Mouse (Mus musculus) midbrain, embryonic 15.5 days (tissue): ENCODE results near the gene Rin2. TPM values are rescaled to one million over a fixed set of nuclear protein-coding genes. Genes with fewer than 3 reads are reported as not detected.
A peak's percentile ranks its signal among the peaks of the same experiment; 100 is the strongest.

Experiments used
- ATAC-seq: fragments of 200-750 bp; cut with Nextera tagmentation; replicated peaks from 2 replicates; pipeline ENCODE4 v1.8.0; 2017; ENCODE audit warnings: moderate TSS enrichment
- H3K27ac ChIP-seq: fragments of 300-500 bp; sonication (generic); 2 replicates; pipeline ENCODE4 v1.5.1; 2015; ENCODE audit warnings: mild to moderate bottlenecking, inconsistent platforms
- H3K27me3 ChIP-seq: fragments of 300-500 bp; sonication (generic); replicated peaks from 2 replicates; pipeline ENCODE4 v1.6.1; 2015; ENCODE audit warnings: inconsistent platforms
- H3K36me3 ChIP-seq: fragments of 300-500 bp; sonication (generic); replicated peaks from 2 replicates; pipeline ENCODE4 v1.6.1; 2015; ENCODE audit warnings: inconsistent platforms
- H3K4me1 ChIP-seq: fragments of 300-500 bp; sonication (generic); 2 replicates; pipeline ENCODE4 v1.6.1; 2015; ENCODE audit warnings: inconsistent platforms
- H3K4me2 ChIP-seq: fragments of 300-500 bp; sonication (generic); 2 replicates; pipeline ENCODE4 v1.6.1; 2015; ENCODE audit warnings: inconsistent platforms, mild to moderate bottlenecking, moderate library complexity
- H3K4me3 ChIP-seq: fragments of 300-500 bp; sonication (generic); 2 replicates; pipeline ENCODE4 v1.5.1; 2015; ENCODE audit warnings: mild to moderate bottlenecking, inconsistent platforms
- H3K9ac ChIP-seq: fragments of 300-500 bp; sonication (generic); 2 replicates; pipeline ENCODE4 v1.6.1; 2015; ENCODE audit warnings: mild to moderate bottlenecking, inconsistent platforms
- H3K9me3 ChIP-seq: fragments of 300-500 bp; sonication (generic); 2 replicates; pipeline ENCODE4 v1.6.1; 2016; ENCODE audit warnings: inconsistent platforms
- WGBS: fragments of 180-500 bp; shearing (Covaris S2); methylation state at CpG from one replicate; pipeline ENCODE4 v1.1.7; 2015; ENCODE audit warnings: mixed read lengths; 5-methylcytosine and 5-hydroxymethylcytosine counted together
- polyA plus RNA-seq: library from polyadenylated mRNA; unstranded; fragments of >200 nt; fragmentation: Nextera tagmentation; extraction: Ambion mirVana; gene quantifications from 2 replicates; pipeline ENCODE4 v1.2.1, GENCODE M21; 2015

The Rin2 gene
- polyA plus RNA-seq, 1 experiment from 2014 or later, result 19.3 TPM

- Histone ChIP-seq H3K4me1 (peaks cover 16% of the 10 kb centered on the region), H3K4me2 (no peak overlapping the region), H3K9ac (no peak overlapping the region), H3K4me3 (no peak overlapping the region), H3K9me3 (no peaks in the 10 kb centered on the region), H3K36me3 (no peaks in the 10 kb centered on the region), H3K27me3 (no peaks in the 10 kb centered on the region), H3K27ac (no peak overlapping the region)
- 88% methylated on average over 4 of the region's 4 CpGs for WGBS
- no peak for ATAC-seq
These were observed 154.2 kb downstream of the Rin2 start for GRCm38 (mm10) chr2:145829231-145829630.

DNA sequence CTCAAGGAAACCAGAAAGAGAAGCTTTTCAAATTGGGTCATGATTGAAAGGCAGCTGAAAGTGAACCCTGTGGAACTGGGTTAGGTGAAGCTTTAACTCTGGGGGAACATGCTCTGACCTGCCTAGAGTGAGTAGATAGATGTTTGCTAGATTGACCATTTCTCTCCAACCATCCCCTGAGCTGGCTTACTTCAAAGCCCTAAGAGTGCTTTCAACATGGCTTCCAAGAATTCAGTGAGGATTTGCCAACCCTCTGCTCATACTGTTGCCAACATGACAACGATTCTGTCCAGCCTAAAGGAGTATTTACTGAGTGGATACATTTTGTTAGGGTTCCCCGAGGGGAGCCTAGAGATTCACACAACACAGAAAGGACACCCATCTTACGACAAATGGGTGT is 155.4 kb downstream of the Rin2 start:
- Histone ChIP-seq H3K4me1 (peaks cover 16% of the 10 kb centered on the region), H3K27ac (no peak overlapping the region), H3K27me3 (no peaks in the 10 kb centered on the region), H3K4me3 (no peak overlapping the region), H3K9me3 (no peaks in the 10 kb centered on the region), H3K36me3 (no peaks in the 10 kb centered on the region), H3K4me2 (no peak overlapping the region), H3K9ac (no peak overlapping the region)
- WGBS, result 88% methylated on average over 3 of the region's 3 CpGs
- ATAC-seq, result no peak

- Histone ChIP-seq H3K27me3 (no peaks in the 10 kb centered on the region), H3K4me3 (0 out of 2 replicates have a peak overlapping the region, but pooled peaks have one; percentile 8), H3K9me3 (no peaks in the 10 kb centered on the region), H3K4me2 (peak overlapping the region; percentile 33; the same call in 1 of the 2 replicates), H3K27ac (peak overlapping the region; percentile 83), H3K36me3 (no peaks in the 10 kb centered on the region), H3K4me1 (peaks cover 16% of the 10 kb centered on the region), H3K9ac (peak overlapping the region; percentile 23; the same call in 1 of the 2 replicates)
- ATAC-seq, result peak; percentile 97
- 29% methylated on average over 17 of the region's 17 CpGs for WGBS
These were observed 157.2 kb downstream of the Rin2 start for GRCm38 (mm10) chr2:145831949-145832835.

DNA sequence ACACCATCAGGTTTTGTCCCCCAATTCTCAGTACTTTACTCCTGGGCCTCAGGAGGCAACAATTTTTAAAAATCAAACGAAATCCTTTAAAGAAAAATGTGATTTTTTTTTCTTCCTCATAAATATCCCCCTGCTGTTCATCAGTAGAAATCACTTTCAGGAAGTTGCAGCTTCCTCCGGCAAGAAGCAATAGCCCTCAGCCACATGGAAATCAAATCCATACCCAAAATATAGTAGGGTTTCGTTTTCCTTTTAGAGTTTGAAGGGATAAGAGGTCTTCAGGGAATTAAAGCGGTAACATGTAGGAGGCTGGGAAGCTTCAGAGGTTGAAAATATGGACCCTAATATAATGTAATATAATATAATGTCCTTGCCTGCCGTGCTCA is 157.8 kb downstream of the Rin2 start:
- peaks cover 16% of the 10 kb centered on the region for H3K4me1 ChIP-seq
- 57% methylated on average over 5 of the region's 5 CpGs for WGBS

DNA sequence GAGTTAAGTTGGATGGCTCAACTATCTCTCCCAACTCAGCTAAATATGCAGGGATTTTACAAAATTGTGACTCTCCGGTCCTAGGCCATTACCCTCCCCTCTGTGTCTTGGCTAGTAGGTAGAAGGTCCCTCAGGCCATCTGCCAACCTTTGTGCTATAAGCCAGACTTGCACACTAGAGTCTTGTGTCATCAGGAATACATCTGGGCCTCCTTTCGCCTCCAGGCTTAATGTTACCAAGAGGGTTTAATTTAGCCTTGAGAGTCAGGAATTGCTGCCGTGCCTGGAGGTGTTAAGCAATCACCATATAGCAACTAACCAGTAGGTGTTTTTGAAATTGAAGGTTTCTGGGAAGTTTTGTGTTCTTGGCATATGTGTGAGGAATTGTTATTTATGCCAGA is 158.3 kb downstream of the Rin2 start:
- H3K4me3 ChIP-seq, result no peak overlapping the region

More for the DNA sequence above, 157.8 kb downstream of the Rin2 start:
- H3K9ac ChIP-seq, result 0 out of 2 replicates have a peak overlapping the region, but pooled peaks have one; percentile 23
- no peaks in the 10 kb centered on the region for H3K36me3 ChIP-seq
- peak overlapping the region; percentile 83 for H3K27ac ChIP-seq
- H3K4me3 ChIP-seq, result no peak overlapping the region
- peak overlapping the region; percentile 33; the same call in 1 of the 2 replicates for H3K4me2 ChIP-seq
- H3K9me3 ChIP-seq, result no peaks in the 10 kb centered on the region
- no peaks in the 10 kb centered on the region for H3K27me3 ChIP-seq
- peak; percentile 17; the same call in 1 of the 2 replicates for ATAC-seq

DNA sequence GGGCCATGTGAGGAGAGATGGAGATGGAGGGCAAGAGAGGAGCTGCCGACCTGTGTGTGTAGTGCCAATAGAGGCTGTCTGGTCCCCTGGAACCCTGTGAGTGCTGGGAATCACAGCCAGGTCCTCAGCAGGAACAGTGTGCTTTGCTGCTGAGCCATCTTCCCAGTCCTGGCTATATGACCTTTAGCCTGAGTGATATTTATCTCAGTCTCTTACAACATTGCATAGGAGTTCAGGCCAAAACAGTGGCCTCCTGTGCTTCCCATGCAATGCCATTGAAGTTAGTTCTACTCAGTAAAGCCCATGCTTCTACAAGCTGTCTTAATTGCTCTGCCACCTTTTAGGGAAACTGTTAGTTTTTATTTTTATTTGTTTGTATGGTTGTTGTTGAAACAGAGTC is 160.9 kb downstream of the Rin2 start:
- Histone ChIP-seq H3K27ac (no peak overlapping the region), H3K4me2 (no peak overlapping the region), H3K27me3 (no peaks in the 10 kb centered on the region), H3K9me3 (no peaks in the 10 kb centered on the region), H3K4me3 (no peak overlapping the region), H3K4me1 (peaks cover 26% of the 10 kb centered on the region), H3K9ac (no peak overlapping the region), H3K36me3 (no peaks in the 10 kb centered on the region)
- ATAC-seq, result no peak
- WGBS, result 88% methylated on average over 1 of the region's 1 CpGs

More for the DNA sequence above, 158.3 kb downstream of the Rin2 start:
- no peak overlapping the region for H3K9ac ChIP-seq
- H3K4me1 ChIP-seq, result peaks cover 16% of the 10 kb centered on the region
- 78% methylated on average over 3 of the region's 3 CpGs for WGBS
- H3K9me3 ChIP-seq, result no peaks in the 10 kb centered on the region
- ATAC-seq, result no peak
- no peaks in the 10 kb centered on the region for H3K36me3 ChIP-seq
- H3K27ac ChIP-seq, result peak overlapping the region; percentile 83
- H3K4me2 ChIP-seq, result no peak overlapping the region
- H3K27me3 ChIP-seq, result no peaks in the 10 kb centered on the region

DNA sequence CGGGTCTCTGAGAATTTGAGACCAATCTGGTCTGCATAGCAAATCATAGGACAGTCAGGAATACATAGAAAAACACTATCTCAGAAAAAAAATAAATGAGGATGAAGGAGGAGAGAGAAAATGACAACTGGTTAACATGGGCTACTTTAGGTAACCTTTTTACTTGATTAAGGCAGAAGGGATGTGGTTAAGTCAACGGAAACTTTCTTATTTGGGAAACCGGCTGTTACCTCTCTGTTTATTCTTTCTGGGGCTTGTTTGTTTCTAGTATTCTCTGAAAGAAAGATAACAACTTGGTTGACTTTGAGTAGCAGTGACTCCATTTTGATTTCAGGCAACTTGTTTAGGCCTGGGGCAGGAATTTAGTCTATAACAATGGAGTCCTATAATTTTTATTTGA is 163.7 kb downstream of the Rin2 start:
- Histone ChIP-seq H3K27me3 (no peaks in the 10 kb centered on the region), H3K4me1 (peaks cover 10% of the 10 kb centered on the region), H3K27ac (no peak overlapping the region), H3K9ac (no peak overlapping the region), H3K4me2 (no peak overlapping the region), H3K4me3 (no peak overlapping the region), H3K36me3 (no peaks in the 10 kb centered on the region), H3K9me3 (no peaks in the 10 kb centered on the region)
- 89% methylated on average over 3 of the region's 3 CpGs for WGBS
- ATAC-seq, result no peak

DNA sequence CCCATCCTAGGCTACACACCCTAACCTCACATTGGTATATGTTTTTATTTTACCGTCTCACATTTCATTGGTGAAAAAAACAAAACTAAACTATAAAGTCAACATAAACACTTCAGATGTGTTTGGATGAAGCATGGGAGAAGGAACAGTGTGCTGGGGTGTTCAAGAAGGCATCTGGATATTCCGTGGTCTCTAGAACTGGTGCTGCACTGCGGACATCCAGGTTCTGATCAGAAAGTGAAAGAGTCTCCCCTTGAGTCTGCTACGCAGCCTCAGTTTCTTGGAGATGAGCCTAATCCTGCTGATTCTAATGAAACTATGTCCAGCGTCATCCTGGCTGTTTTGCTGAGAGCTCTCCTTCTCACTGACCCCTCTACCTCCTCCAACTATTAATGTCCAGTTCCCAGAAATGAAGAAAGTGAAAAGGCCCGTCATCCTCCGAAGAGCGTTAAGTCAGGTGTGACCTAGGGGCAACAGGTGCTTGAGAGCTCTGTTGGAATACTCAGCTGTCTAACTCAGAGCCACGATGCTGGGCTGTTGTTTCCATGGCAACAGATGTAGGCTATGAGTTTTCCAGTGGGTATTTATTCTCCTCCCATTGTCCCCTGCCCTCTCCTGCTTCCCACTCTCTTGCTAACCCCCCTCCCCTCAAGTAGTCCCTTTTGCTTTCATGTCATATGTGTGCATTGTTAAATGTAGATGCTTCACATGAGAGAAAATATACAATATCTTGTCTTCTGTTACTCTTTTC is 164.7 kb downstream of the Rin2 start:
- WGBS, result 66% methylated on average over 9 of the region's 9 CpGs
- Histone ChIP-seq H3K36me3 (no peaks in the 10 kb centered on the region), H3K4me2 (no peak overlapping the region)

GRCm38 (mm10) chr2:145840320-145840719 is 165.3 kb downstream of the Rin2 start:
- Histone ChIP-seq H3K4me2 (no peak overlapping the region), H3K4me3 (no peak overlapping the region), H3K9me3 (no peaks in the 10 kb centered on the region), H3K9ac (no peak overlapping the region), H3K27ac (0 out of 2 replicates have a peak overlapping the region, but pooled peaks have one; percentile 39), H3K4me1 (peaks cover 10% of the 10 kb centered on the region), H3K36me3 (no peaks in the 10 kb centered on the region), H3K27me3 (no peaks in the 10 kb centered on the region)
- peak; percentile 69 for ATAC-seq
- 69% methylated on average over 3 of the region's 3 CpGs for WGBS

More for the DNA sequence above, 164.7 kb downstream of the Rin2 start:
- Histone ChIP-seq H3K4me3 (no peak overlapping the region), H3K9ac (no peak overlapping the region), H3K9me3 (no peaks in the 10 kb centered on the region), H3K27me3 (no peaks in the 10 kb centered on the region), H3K4me1 (peaks cover 10% of the 10 kb centered on the region), H3K27ac (0 out of 2 replicates have a peak overlapping the region, but pooled peaks have one; percentile 39)
- ATAC-seq, result peak; percentile 90

DNA sequence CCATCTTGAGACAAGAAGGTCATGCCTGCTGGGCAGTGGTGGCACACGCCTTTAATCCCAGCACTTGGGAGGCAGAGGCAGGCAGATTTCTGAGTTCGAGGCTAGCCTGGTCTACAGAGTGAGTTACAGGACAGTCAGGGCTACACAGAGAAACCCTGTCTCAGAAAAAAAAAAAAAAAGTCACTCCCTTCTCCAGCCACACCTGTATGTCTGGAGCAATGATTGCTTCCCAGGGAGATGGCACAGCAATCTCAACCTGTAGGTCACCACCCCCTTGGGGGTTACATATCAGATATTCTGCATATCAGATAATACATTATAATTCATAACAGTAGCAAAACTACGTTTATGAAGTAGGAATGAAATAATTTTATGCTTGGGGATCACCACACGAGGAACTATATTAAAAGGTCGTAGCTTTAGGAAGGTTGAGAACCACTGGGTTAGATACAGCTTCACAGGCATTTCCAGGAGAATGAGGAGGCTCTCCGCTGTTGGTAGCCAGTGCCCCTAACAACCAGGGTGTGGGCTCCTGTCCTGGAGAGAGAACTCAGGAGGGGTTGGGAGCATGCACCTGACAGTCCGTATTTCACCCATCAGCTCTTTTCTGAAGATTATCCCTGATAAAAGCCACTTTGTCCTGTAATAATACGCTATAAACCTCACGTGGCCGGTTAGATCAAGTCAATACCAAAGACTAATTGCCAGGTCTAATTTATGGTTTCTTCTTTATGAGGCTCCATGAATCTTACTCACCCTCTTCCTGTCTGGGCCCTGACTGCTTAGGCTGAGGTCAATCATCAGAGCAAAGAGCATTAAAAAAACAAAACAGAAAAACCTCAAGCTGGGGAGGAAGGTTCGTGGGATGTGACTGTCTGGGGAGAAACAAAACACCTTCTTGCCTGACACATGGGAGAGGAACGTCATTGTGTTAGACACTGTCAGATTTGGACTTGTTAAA is 166.2 kb downstream of the Rin2 start:
- 84% methylated on average over 12 of the region's 12 CpGs for WGBS
- peaks cover 10% of the 10 kb centered on the region for H3K4me1 ChIP-seq
- no peaks in the 10 kb centered on the region for H3K27me3 ChIP-seq
- H3K27ac ChIP-seq, result no peak overlapping the region
- no peaks in the 10 kb centered on the region for H3K9me3 ChIP-seq
- no peak overlapping the region for H3K9ac ChIP-seq
- no peak overlapping the region for H3K4me2 ChIP-seq
- H3K4me3 ChIP-seq, result no peak overlapping the region
- ATAC-seq, result no peak
- no peaks in the 10 kb centered on the region for H3K36me3 ChIP-seq

- no peaks in the 10 kb centered on the region for H3K36me3 ChIP-seq
- peaks cover 10% of the 10 kb centered on the region for H3K4me1 ChIP-seq
- no peak for ATAC-seq
- H3K4me2 ChIP-seq, result no peak overlapping the region
- H3K27ac ChIP-seq, result no peak overlapping the region
- no peaks in the 10 kb centered on the region for H3K9me3 ChIP-seq
- H3K4me3 ChIP-seq, result no peak overlapping the region
- no peaks in the 10 kb centered on the region for H3K27me3 ChIP-seq
- WGBS, result 95% methylated on average over 6 of the region's 6 CpGs
- H3K9ac ChIP-seq, result no peak overlapping the region
These were observed 168.3 kb downstream of the Rin2 start for GRCm38 (mm10) chr2:145843322-145843721.
